Mouse (Mus musculus): ENCODE data around the gene Ccdc78.

Gene Ccdc78

DNA sequence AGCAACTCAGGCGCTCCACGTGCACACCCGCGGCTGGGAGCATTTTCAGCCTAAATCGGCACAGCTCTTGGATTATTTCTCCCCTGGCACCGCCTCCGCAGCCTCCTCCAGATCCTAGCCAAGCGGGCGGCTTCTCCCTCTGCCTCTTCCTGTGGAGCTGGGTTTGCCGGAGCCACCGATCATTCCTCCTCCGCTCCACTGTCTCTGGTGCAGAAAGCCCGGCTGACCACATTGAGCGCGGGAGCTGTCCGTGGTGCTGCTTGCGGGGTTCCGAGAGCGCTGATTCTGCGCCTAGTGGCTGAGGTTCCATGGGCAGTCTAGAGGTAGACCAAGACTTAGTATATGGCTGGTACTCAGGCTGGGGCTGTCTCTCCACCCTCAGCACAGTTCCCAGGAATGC, 27.1 kb downstream of the Ccdc78 start:
- DNase-seq (ENCODE audit: low spot score): no peak

DNA sequence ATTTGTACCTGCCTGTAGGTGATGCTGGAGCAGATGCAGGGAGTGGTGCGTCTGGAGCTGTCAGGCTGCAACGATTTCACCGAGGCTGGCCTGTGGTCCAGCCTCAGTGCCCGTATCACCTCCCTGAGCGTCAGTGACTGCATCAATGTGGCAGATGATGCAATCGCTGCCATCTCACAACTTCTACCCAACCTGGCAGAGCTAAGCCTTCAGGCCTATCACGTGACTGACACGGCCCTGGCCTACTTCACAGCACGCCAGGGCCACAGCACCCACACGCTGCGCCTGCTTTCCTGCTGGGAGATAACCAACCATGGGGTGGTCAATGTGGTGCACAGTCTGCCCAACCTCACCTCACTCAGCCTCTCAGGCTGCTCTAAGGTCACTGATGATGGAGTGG, 31.3 kb downstream of the Ccdc78 start:
- no peak for DNase-seq (ENCODE audit: low spot score)

DNA sequence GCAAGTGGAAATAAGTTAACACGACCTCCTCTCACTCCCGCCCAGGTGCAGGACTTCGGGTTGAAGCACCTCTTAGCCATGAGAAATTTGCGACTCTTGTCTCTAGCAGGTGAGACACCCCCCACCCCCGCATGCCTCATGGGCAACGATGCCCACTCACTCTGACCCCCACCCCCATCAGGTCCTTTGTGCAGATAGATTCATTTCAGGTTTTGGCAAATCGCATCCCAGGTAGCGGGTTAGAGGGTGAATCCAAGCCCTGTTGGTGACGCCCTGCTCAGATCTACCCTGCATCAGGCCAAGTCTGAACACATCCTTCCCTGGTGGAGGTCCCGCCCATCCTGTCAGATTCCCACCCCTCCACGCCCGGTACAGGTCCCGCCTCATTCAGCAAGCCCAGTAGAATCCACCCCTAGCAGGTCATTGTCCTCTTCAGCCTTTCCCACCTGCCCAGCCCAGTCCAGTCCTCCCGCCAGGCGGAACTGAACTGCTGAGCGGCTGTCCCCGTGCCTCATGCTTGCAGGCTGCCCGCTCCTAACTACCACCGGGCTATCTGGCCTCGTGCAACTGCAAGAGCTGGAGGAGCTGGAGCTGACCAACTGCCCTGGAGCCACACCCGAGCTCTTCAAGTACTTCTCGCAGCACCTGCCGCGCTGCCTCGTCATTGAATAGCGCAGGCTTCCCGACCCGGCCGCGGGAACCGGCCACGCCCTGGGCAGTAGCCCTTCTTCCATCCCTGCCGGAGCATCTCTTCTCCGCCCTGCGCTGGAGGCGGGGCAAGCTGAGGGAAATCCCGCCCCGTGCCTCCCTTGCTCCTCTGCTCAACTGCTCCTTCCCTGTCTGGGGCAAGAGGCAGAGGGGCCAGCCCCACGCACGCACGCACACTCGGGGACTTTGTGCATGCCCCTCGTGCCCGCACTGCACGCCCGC, 32.7 kb downstream of the Ccdc78 start:
- no peak for DNase-seq (ENCODE audit: low spot score)

GRCm38 (mm10) chr17:25823452-25823851, 37.1 kb downstream of the Ccdc78 start, which contains the start of gene Wdr24:
Gene Wdr24, plus strand, starts transcription at chr17:25823627.
- peak; percentile 87 for DNase-seq (ENCODE audit: low spot score)

- DNase-seq (ENCODE audit: low spot score): no peak
These were observed 38.2 kb downstream of the Ccdc78 start for GRCm38 (mm10) chr17:25824362-25825142.

- DNase-seq (ENCODE audit: low spot score): no peak
These were observed 38.9 kb downstream of the Ccdc78 start for GRCm38 (mm10) chr17:25825311-25825710.

- DNase-seq (ENCODE audit: low spot score): no peak
These were observed 39.7 kb downstream of the Ccdc78 start for GRCm38 (mm10) chr17:25825984-25826570.

DNA sequence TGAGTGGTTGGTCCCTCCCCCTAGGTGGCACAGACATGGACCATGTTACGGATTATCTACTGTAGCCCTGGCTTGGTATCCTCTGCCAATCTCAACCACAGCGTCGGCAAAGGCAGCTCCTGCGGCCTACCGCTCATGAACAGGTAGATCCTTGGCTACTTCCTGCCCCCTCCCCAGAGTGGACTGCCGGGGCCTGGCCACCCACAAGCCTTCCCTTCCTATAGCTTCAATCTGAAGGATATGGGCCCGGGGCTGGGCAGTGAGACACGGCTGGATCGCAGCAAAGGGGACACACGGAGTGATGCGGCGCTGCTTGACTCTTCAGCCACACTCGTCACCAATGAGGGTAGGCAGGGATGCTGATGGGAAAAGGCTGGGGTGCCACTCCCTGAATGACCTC, 40.6 kb downstream of the Ccdc78 start:
- DNase-seq (ENCODE audit: low spot score): no peak

DNA sequence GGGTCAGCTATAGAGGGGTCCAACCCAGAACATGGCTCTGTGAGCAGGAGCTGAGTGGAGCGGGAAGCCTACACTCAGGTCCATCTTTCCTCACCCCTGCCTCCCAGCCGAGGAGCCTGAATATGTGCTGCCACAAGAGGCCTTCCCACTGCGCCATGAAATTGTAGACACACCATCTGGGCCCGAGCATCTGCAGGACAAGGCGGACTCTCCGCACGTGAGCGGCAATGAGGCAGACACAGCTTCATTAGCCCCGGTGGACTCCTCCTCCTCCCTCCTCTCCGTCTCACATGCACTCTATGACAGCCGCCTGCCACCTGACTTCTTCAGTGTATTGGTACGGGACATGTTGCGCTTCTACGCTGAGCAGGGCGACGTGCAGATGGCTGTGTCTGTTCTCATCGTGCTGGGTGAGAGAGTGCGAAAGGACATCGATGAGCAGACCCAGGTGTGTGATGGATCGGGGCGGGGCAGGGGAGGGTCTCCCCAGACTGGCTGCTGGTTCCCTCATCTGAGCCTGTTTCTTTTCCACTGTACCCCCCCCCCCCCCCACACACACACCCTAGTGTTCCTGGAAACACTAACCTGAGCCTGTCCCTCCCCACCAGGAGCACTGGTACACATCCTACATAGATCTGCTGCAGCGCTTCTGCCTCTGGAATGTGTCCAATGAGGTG, 41.3 kb downstream of the Ccdc78 start:
- DNase-seq (ENCODE audit: low spot score): no peak

- DNase-seq (ENCODE audit: low spot score): no peak
These were observed 41.8 kb downstream of the Ccdc78 start for GRCm38 (mm10) chr17:25828223-25828594.

DNA sequence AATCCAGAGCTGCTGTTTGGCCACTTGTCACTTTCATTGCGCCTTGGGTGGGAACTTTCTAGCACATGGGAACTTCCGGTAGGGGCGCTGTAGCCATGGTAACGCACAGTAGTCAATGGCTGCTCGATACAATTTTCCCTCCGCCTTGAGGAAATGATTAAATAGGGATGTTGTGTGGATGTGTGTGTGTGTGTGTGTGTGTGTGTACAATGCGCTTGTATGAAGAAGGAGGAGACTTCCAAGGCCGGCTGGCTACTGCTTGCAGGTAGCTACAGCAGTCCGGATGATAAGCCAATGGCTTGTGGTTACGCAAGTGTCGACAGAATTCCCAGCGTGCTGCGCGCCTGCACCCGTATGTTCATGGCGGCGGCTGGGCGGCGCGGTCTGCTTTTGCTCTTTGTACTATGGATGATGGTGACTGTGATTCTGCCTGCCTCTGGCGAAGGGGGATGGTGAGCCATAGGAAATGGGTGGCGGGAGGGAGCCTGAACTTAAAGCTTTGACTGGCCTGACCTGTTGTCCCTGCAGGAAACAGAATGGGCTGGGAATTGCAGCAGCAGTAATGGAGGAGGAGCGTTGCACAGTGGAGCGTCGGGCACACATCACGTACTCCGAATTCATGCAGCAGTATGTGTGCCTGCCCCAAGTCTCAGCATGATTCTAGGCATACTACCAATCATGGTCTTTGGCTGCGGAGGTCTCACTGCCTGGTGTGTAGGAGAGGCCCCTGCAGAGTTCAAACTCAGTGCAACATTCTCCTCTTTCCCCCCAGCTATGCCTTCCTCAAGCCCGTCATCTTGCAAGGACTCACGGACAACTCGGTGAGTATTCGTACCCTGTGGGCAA, 42.6 kb downstream of the Ccdc78 start, which contains the start of gene Jmjd8:
TSS of gene Jmjd8 (plus strand) at position 156 of the 846 bp plus-strand sequence.
- peak; percentile 71 for DNase-seq (ENCODE audit: low spot score)

GRCm38 (mm10) chr17:25829558-25830017, 43.2 kb downstream of the Ccdc78 start:
- no peak for DNase-seq (ENCODE audit: low spot score)

- DNase-seq (ENCODE audit: low spot score): no peak
These were observed 43.9 kb downstream of the Ccdc78 start for GRCm38 (mm10) chr17:25830200-25830753.

- DNase-seq (ENCODE audit: low spot score): no peak
These were observed 44.5 kb downstream of the Ccdc78 start for GRCm38 (mm10) chr17:25830806-25831431.

GRCm38 (mm10) chr17:25831451-25832281, 45.3 kb downstream of the Ccdc78 start:
- no peak for DNase-seq (ENCODE audit: low spot score)

DNA sequence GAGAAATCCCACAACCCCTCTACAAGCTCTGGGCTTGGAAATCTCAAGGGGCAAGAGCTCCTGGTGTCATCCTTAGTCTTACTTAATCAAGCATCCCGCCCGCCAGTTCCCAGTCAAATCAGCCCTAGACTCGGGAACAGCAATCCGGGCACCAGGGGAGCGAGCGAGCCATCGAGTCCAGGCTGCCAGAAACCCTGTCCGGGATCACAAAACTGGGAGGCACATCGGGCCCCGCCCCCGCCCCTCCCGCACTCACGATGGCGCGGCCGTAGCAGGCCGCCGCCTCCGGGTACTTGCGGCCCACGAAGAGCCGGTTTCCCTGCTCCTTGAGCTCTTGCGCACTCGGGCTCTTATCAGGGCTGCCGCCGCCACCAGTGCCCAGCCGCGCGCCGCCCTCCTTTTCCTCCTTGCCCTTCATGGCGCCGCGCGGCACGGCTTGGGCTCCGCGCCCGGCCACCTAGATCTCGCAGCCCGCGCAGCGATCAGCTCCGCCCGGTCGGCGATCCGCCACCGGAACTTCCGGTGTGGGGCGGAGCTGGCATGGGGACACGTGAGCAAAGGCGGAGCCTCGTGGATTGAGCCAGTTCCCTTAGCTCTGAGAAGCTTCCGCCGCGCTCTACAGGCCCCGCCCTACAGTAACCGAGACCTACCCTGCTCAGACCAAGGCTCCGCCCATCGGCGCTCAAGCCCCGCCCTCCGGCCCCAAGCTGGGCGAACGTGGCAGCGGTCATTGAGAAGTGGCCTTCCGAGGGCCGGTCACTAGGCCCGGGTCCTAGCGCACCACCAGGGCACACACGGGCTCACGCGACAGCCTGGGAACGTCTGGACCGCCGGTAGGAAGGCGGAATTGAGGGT, 46.3 kb downstream of the Ccdc78 start:
- DNase-seq (ENCODE audit: low spot score): peak; percentile 95

- DNase-seq (ENCODE audit: low spot score): peak; percentile 79
These were observed 46.9 kb downstream of the Ccdc78 start, which contains the start of gene Stub1 for GRCm38 (mm10) chr17:25833291-25833663. Gene Stub1, minus strand, starts transcription at chr17:25833404.

DNA sequence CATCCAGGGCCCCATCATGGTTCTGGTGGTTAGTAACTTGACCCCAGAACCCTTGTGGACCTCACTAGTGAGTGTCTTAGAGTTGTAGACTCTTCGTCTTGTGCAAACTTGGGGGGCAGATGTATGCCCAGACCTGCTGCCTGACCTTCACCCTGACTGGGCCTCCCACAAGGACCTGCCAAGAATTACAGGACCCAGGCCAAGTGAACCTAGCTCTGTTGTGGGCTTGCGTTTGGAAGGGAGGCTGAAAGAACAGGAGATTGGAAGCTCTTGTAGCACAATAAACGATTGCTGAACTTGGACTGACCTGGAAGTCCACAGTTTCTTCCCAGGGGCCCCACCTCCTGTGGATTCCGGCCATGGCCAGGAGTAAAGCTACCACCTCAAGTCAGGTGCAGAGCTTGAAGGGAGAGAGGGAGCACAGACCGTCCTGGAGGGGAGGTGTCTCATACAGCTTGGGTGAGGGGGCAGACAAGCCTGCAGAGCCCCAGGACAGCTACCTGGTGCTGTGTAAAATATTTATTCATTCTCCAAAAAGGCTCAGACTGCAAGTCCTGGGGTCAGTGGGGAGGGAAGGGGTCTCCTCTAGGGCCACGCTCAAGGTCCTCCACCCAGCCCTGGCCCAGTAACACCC, 47.7 kb downstream of the Ccdc78 start:
- DNase-seq (ENCODE audit: low spot score): no peak
